Mouse (Mus musculus) hindbrain, embryonic 13.5 days (tissue): Measurements from ENCODE around the gene Zfp746. TPM values are rescaled to one million over a fixed set of nuclear protein-coding genes. Genes with fewer than 3 reads are reported as not detected.
"Not testable (repeated sequence)": the region's sequence is repeated elsewhere in the genome, so short reads cannot be mapped to it uniquely, and the experiment has no call there.

Experiments
- ATAC-seq: fragments of 200-750 bp; cut with Nextera tagmentation; 2 replicates; pipeline ENCODE4 v1.8.0; 2017; ENCODE audit warnings: moderate TSS enrichment; ENCODE audit not compliant: low FRiP score
- H3K27ac ChIP-seq: fragments of 300-500 bp; sonication (generic); 2 replicates; pipeline ENCODE4 v1.5.1; 2015; ENCODE audit warnings: inconsistent platforms, mild to moderate bottlenecking, moderate library complexity
- H3K27me3 ChIP-seq: fragments of 300-500 bp; sonication (generic); 2 replicates; pipeline ENCODE4 v1.6.1; 2015; ENCODE audit warnings: mild to moderate bottlenecking, inconsistent platforms
- H3K36me3 ChIP-seq: fragments of 300-500 bp; sonication (generic); 2 replicates; pipeline ENCODE4 v1.6.1; 2015; ENCODE audit warnings: mild to moderate bottlenecking, inconsistent platforms
- H3K4me1 ChIP-seq: fragments of 300-500 bp; sonication (generic); replicated peaks from 2 replicates; pipeline ENCODE4 v1.6.1; 2015; ENCODE audit warnings: inconsistent platforms
- H3K4me2 ChIP-seq: fragments of 300-500 bp; sonication (generic); 2 replicates; pipeline ENCODE4 v1.6.1; 2015; ENCODE audit warnings: inconsistent platforms, mild to moderate bottlenecking, moderate library complexity
- H3K4me3 ChIP-seq: fragments of 300-500 bp; sonication (generic); 2 replicates; pipeline ENCODE4 v1.5.1; 2015; ENCODE audit warnings: mild to moderate bottlenecking, inconsistent platforms
- H3K9ac ChIP-seq: fragments of 300-500 bp; sonication (generic); 2 replicates; pipeline ENCODE4 v1.6.1; 2015; ENCODE audit warnings: mild to moderate bottlenecking, inconsistent platforms
- H3K9me3 ChIP-seq: fragments of 300-500 bp; sonication (generic); 2 replicates; pipeline ENCODE4 v1.6.1; 2016; ENCODE audit warnings: inconsistent platforms
- WGBS: fragments of 180-500 bp; shearing (Covaris S2); methylation state at CpG from one replicate; pipeline ENCODE4 v1.1.7; 2015; 5-methylcytosine and 5-hydroxymethylcytosine counted together
- polyA plus RNA-seq: library from polyadenylated mRNA; unstranded; fragments of >200 nt; fragmentation: Nextera tagmentation; extraction: Ambion mirVana; gene quantifications from 2 replicates; pipeline ENCODE4 v1.2.1, GENCODE M21; 2015

Gene Zfp746
- polyA plus RNA-seq = 17.6 and 21.6 TPM in 2 replicates

DNA sequence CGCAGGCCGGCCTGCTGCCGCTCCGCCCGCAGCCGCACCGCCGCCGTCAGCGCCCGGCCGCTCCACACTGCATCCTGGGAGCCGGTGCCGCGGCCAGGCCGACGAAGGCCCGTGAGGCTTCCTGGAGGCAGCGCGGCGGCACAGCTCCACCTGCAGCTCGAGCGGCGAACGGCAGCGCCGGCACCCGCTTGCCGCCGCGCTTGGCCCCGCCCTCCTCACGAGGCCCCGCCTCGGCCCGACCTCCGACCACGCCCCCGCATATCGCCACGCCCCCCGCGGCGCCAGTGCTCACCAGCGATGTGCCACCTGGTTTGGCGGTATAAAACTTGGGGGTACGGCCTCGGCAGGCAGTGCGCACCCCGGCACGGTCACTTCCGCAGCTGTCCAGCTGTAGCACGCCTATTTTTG is at the start of gene Zfp746:
TSS of gene Zfp746 (minus strand) at position 123 of the 408 bp plus-strand sequence.
- no peaks in the 10 kb centered on the region for H3K27me3 ChIP-seq
- peak within 1 kb of the TSS; percentile 74 for H3K4me2 ChIP-seq
- ATAC-seq = peak; percentile 93
- WGBS = under 1% methylated on average over 53 of the region's 53 CpGs
- no peaks in the 10 kb centered on the region for H3K9me3 ChIP-seq
- peak within 1 kb of the TSS; percentile 93 for H3K27ac ChIP-seq
- H3K4me3 ChIP-seq = peak within 1 kb of the TSS; percentile 84
- H3K4me1 ChIP-seq = peaks cover 12% of the 10 kb centered on the region
- H3K9ac ChIP-seq = peak within 1 kb of the TSS; percentile 96
- peaks cover 21% of the 10 kb centered on the region for H3K36me3 ChIP-seq

DNA sequence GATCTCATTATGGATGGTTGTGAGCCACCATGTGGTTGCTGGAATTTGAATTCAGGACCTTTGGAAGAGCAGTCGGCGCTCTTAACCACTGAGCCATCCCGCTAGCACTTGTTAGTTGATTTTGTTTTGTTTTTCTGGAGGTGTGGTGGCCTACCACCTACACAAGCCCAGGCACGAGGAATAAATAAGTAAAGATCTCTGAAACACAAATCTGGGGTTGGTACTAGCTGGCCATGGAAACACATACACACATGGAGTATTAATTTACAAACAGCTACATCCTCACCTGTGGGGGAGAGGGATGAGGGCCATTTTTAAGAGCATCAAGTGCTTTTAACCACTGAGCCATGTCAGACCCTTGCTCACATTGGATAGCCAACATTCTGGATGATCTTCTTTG is 34.7 kb upstream of the Zfp746 start:
- H3K9ac ChIP-seq, H3K27me3 ChIP-seq, ATAC-seq, H3K4me3 ChIP-seq, H3K4me2 ChIP-seq, H3K9me3 ChIP-seq, H3K36me3 ChIP-seq, H3K4me1 ChIP-seq, H3K27ac ChIP-seq: not testable (repeated sequence)
- 80% methylated on average over 4 of the region's 4 CpGs for WGBS

DNA sequence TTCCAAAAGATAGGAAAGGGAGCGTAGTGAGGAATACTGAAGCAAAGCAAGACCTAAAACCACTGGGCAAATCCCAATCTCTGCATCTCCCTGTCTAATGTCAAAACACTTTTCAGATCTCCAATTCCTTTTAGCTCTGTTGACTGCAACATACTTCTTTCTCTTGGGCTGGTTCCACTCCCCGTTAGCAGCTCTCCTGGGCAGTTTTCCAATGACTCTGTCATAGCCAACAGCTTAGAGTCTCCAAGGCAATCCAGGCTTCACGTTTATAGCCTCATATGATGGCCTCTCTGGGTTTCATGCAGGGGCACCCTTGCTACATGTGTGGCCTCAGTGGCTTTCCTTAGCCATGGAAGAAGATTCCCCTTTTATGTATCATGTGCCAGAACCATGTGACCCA is 29.6 kb upstream of the Zfp746 start:
- no peaks in the 10 kb centered on the region for H3K4me1 ChIP-seq
- no peaks in the 10 kb centered on the region for H3K27me3 ChIP-seq
- WGBS = 80% methylated on average over 3 of the region's 3 CpGs
- H3K4me2 ChIP-seq = no peak overlapping the region
- no peak overlapping the region for H3K9ac ChIP-seq
- no peak for ATAC-seq
- H3K4me3 ChIP-seq = no peak overlapping the region
- no peaks in the 10 kb centered on the region for H3K36me3 ChIP-seq
- H3K9me3 ChIP-seq = no peaks in the 10 kb centered on the region
- H3K27ac ChIP-seq = no peak overlapping the region

DNA sequence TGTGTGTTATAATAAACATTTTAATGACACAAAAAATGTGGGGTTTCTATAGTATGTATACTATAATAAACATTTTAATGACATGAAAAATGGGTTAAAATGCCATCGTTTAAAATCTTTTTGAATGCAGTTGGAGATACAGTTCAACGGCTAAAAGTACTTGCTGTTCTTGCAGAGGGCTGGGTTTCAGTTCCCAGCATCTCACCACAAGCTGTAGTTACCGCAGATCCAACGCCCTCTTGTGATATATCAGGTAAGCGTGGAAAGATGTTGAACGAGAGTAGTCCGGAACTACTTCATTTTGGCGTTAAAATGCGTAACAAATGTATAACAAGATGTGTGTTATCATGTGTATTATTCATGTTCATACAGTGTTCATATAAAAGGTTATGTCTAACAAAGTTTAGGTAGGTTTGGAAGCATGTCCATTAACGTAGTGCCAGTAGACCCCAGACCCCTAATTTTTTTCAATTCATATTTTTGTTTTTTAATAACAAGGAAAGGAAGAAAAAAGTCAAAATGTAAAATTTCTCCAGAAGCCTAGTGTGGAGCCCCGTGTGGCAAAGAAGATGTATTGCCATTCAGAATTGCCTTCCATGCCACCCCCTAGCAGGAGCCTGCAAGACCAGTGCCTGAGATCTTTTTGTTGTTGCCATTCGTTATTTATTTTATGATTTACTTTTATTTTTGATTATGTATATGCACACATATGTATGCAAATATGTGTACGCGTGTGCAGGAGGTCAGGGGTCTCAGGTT is 743 bp upstream of the Zfp746 start:
- Histone ChIP-seq H3K36me3 (peaks cover 14% of the 10 kb centered on the region), H3K4me3 (peak overlapping the region; percentile 84), H3K27ac (no peak overlapping the region), H3K9me3 (no peaks in the 10 kb centered on the region), H3K27me3 (no peaks in the 10 kb centered on the region), H3K4me2 (peak overlapping the region; percentile 74), H3K9ac (no peak overlapping the region), H3K4me1 (peaks cover 12% of the 10 kb centered on the region)
- WGBS = 46% methylated on average over 14 of the region's 14 CpGs
- ATAC-seq = peak; percentile 12

DNA sequence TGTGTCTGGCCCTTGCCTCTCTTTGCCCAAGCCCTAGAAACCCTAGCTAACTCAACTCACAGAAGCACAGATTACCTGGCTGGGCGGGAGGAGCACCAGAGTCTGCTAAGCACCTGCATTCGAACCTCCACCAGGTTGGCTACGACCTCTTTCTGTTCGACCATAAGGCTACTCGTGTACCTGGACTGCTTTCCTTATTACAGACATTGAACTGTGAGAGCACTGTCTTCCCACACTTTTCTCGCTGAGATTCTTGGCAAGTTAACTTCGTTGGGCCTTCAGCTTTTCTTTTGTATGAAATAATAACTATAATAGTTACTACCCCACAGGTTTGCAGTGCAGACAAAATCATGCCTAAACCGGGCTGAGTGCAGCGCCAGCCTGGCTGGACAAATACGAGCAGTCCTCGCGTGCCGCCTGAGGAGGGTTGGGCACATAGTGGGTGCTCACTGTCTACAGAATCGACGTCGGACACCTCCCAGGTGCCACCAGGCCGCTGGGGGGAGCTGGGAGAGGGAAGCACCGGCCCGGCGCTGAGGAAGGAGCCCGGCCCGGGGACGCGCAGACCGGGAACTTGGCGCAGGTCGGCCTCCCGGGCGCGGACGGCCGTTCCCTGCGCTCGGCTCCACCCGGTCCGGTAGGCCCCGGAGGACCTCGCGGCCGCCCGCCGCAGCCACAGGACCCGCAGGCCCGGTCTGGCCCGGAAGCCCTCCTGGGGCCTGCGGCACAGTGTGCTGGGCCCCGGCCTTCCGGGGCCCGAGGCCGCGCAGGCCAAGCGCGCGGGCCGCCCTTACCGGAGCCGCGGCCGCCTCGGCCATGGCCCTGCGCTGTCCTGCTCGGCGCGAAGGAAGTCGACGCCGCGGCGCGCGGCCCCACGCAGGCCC is 630 bp downstream of the Zfp746 start:
- Histone ChIP-seq H3K27ac (peak overlapping the region; percentile 93), H3K36me3 (peaks cover 28% of the 10 kb centered on the region)

DNA sequence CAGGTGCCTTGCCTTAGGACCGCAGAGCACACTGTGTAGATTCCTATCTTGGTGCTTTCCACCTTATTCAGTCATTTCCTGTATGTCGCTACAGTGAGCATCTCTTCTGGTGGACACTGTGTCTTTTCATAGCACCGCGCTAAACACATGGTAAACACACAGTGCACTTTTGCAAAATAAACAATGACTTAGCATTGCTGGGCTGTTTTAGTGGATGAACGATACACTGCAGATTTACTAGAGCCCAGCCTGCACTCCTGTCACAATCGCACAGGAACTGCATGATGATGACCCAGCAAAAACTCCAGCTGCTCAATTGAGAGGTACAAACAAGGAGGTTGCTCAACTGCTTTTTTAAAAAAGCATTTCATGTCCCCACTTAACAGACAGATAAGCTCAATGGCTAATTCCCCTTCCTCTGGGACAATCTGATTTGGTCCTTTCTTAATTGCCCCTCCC is 2.6 kb downstream of the Zfp746 start:
- H3K27me3 ChIP-seq = no peaks in the 10 kb centered on the region
- H3K4me1 ChIP-seq = peaks cover 12% of the 10 kb centered on the region
- no peak for ATAC-seq
- no peak overlapping the region for H3K27ac ChIP-seq
- no peak overlapping the region for H3K4me2 ChIP-seq
- H3K4me3 ChIP-seq = no peak overlapping the region
- no peak overlapping the region for H3K9ac ChIP-seq
- H3K9me3 ChIP-seq = no peaks in the 10 kb centered on the region
- H3K36me3 ChIP-seq = peaks cover 48% of the 10 kb centered on the region
- WGBS = 94% methylated on average over 6 of the region's 6 CpGs

More for the DNA sequence above, 630 bp downstream of the Zfp746 start:
- H3K4me2 ChIP-seq = peak overlapping the region; percentile 74
- peak; percentile 91 for ATAC-seq
- no peaks in the 10 kb centered on the region for H3K9me3 ChIP-seq
- WGBS = 3% methylated on average over 60 of the region's 72 CpGs
- H3K9ac ChIP-seq = peak overlapping the region; percentile 96
- H3K4me3 ChIP-seq = peak overlapping the region; percentile 84
- peaks cover 12% of the 10 kb centered on the region for H3K4me1 ChIP-seq
- no peaks in the 10 kb centered on the region for H3K27me3 ChIP-seq

DNA sequence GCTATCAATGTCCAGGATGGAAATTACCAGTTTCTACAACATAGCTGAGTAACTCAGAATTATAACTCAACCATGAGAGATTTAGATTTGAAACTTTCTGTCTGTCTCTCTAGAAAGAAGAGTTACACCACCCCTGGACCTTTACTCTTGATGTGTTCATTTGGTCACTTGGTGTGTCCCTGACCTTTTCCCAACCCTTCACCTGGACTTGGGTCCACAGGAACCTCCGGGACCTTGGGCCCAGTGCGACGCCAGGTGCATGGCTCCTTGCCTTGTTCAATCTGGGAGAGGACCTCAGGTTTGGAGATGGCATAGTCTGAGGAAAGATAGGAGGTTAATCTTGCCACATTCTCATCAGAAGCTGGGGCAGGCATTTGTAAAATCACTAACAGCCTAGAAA is 4.4 kb downstream of the Zfp746 start:
- ATAC-seq = no peak
- 98% methylated on average over 3 of the region's 3 CpGs for WGBS
- H3K4me2 ChIP-seq = no peak overlapping the region
- no peaks in the 10 kb centered on the region for H3K9me3 ChIP-seq
- H3K27me3 ChIP-seq = no peaks in the 10 kb centered on the region
- H3K4me3 ChIP-seq = no peak overlapping the region
- peaks cover 65% of the 10 kb centered on the region for H3K36me3 ChIP-seq
- H3K4me1 ChIP-seq = peaks cover 12% of the 10 kb centered on the region
- H3K27ac ChIP-seq = no peak overlapping the region
- no peak overlapping the region for H3K9ac ChIP-seq

DNA sequence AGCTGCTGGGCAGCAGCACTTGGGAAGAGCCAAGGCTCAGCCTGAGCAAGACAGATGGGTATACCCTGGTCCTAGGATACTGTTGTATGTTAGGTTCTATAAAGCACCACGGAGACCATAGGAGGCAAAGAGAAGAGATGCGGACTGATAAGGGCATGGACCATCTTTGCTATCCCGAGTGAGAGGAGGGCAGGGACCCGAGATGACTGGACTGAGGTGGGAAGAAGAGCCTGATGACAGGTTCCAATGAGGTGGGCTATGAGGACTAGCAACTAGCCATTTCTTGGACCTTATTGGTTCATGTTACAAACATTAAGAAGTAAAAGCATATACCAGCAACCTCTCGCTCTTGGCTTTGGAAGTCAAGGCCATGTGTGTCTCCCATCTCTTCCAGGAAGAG is 5.4 kb downstream of the Zfp746 start:
- Histone ChIP-seq H3K36me3 (peaks cover 73% of the 10 kb centered on the region), H3K4me1 (peaks cover 12% of the 10 kb centered on the region), H3K9ac (no peak overlapping the region), H3K27me3 (no peaks in the 10 kb centered on the region), H3K4me2 (no peak overlapping the region), H3K4me3 (no peak overlapping the region), H3K27ac (no peak overlapping the region), H3K9me3 (no peaks in the 10 kb centered on the region)
- ATAC-seq = no peak
- WGBS = 97% methylated on average over 5 of the region's 5 CpGs

DNA sequence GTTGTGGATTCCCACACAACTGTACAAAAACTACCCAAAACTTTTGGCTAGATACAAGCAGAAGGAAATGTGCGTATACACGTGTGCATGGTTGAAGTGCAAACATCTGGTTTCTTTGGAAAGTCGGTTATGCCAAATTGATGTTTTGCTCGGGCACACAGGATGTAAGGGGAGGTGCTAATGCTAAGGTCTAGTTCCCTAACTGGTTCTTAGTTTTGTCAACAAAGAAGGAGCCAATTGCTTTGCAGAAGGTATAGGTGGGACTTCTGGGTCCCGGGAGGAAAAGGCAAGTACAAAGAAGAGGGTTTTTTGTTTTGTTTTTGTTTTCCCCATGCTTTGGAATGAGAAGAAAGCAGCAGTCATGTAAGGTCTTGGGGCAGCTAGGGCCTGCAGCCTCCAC is 13.1 kb downstream of the Zfp746 start:
- Histone ChIP-seq H3K27ac (no peak overlapping the region), H3K4me2 (no peak overlapping the region), H3K27me3 (no peaks in the 10 kb centered on the region), H3K36me3 (peaks cover 69% of the 10 kb centered on the region), H3K9ac (no peak overlapping the region), H3K4me3 (no peak overlapping the region), H3K9me3 (no peaks in the 10 kb centered on the region), H3K4me1 (no peaks in the 10 kb centered on the region)
- whole genome bisulfite sequencing = 84% methylated on average over 5 of the region's 5 CpGs
- ATAC-seq = no peak

DNA sequence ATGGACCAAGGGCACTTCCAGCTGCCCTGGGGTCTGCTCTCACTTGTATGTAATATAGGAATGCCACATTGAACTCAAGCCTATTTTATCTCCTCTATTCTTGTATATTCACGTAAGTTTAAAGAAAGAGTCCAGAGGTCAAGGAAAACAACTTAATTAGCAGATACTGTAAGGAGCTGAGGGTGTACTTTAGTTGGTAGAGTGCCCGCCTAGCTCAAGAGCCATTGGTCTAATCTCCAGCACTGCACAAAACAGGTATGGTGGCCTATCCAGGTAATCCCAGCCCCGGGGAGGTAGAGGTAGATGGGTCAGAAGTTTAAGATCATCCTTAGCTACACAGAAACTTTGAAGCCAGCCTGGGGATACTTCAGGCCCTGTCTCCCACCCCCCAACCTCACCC is 18.9 kb downstream of the Zfp746 start:
- Histone ChIP-seq H3K4me1 (no peaks in the 10 kb centered on the region), H3K27ac (no peak overlapping the region), H3K9ac (no peak overlapping the region), H3K27me3 (no peaks in the 10 kb centered on the region), H3K9me3 (no peaks in the 10 kb centered on the region), H3K4me2 (no peak overlapping the region), H3K36me3 (peaks cover 75% of the 10 kb centered on the region), H3K4me3 (no peak overlapping the region)
- no peak for ATAC-seq
- 95% methylated on average over 3 of the region's 3 CpGs for WGBS

DNA sequence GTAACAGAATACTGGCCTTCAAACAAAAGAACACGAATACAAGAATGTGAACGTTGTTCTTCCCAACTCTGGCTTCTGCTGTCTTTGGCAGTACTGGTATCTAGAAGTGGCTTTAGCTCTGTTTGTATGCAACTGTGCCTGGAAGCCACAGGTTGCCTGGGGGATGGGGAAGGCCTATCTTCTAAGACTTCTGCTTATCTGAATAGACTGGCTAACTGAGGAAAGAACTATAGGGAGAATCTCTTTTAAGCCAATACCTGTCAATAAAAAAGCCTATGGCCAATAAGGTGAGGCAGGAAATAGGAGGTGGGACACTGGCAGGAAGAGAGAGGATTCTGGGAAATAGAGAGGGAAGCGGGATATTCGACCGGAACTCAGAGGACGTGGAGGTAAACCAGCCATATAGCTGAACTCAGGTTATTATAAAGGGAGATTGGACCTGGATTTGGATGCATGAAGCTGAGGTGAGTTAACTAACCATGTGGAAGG is 20.8 kb downstream of the Zfp746 start:
- ATAC-seq = no peak
- Histone ChIP-seq H3K36me3 (peaks cover 83% of the 10 kb centered on the region), H3K9me3 (no peaks in the 10 kb centered on the region), H3K4me2 (no peak overlapping the region), H3K4me3 (no peak overlapping the region), H3K4me1 (no peaks in the 10 kb centered on the region), H3K27me3 (no peaks in the 10 kb centered on the region), H3K9ac (no peak overlapping the region), H3K27ac (no peak overlapping the region)
- 94% methylated on average over 6 of the region's 6 CpGs for WGBS

DNA sequence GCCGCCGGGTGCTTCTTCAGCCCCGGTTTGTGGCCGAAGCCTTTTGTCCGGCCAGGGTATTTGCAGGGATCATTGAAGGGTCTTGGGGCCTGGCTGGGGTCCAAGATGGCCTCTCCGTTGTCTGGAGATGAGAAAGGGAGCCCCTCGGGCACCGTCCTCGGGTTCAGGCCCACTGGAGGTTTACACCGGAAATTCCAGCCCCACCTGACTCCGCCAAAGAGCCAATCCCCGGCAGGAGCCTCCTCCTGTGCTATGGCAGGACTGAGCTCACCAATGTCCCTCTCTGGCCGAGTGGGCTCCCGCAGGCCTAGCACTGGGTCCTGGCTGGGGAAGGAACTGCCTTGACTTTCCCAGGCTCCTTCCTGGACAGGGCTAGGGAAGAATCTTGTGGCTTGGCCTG is 21.9 kb downstream of the Zfp746 start:
- Histone ChIP-seq H3K9me3 (no peaks in the 10 kb centered on the region), H3K27ac (no peak overlapping the region), H3K4me2 (no peak overlapping the region), H3K27me3 (no peaks in the 10 kb centered on the region), H3K9ac (no peak overlapping the region), H3K4me1 (no peaks in the 10 kb centered on the region), H3K36me3 (peaks cover 81% of the 10 kb centered on the region), H3K4me3 (no peak overlapping the region)
- no peak for ATAC-seq
- WGBS = 95% methylated on average over 14 of the region's 14 CpGs
